ENCODE assay signal across 9 mouse cellular contexts in genomic region chr9:16501990-16502672, GRCm38 (mm10). TPM values are rescaled to one million over a fixed set of nuclear protein-coding genes. Genes with fewer than 3 reads are reported as not detected.
DNase-seq lines count a peak whose midpoint lies in the region; ATAC-seq and TF ChIP-seq lines count a peak whose summit lies in the region.
"Had no signal": no experiment of that assay in that cellular context is flagged by ENCODE, and none has a peak within 500 bp of the region (broad histone marks: within the 10 kb centered on the region; RNA-seq: fewer than 3 reads in every experiment).

No protein-coding gene starts in this region.

- peak overlapping the region; percentile 94 for H3K4me2 ChIP-seq in embryonic facial prominence, embryonic 11.5 days (ENCODE audit: low read depth, low read length)
- H3K4me2 ChIP-seq in heart, embryonic 14.5 days (ENCODE audit: low read length) = peak overlapping the region; percentile 90
- H3K4me2 ChIP-seq in lung, embryonic 14.5 days = peak overlapping the region; percentile 90

- no peaks in the 10 kb centered on the region for H3K27me3 ChIP-seq in embryonic facial prominence, embryonic 11.5 days (ENCODE audit: control insufficient read depth, insufficient read depth, low read length)
- H3K27me3 ChIP-seq in heart, embryonic 14.5 days (ENCODE audit: control insufficient read depth, insufficient read depth, low read length) = peaks cover 14% of the 10 kb centered on the region
- peaks cover 35% of the 10 kb centered on the region for H3K27me3 ChIP-seq in lung, embryonic 14.5 days (ENCODE audit: insufficient read depth, low read length)

- H3K27ac ChIP-seq in embryonic facial prominence, embryonic 11.5 days (replicated peaks; ENCODE audit: low read depth, low read length) = peak overlapping the region; percentile 47; the same call in 1 of the 2 replicates
- H3K27ac ChIP-seq in heart, embryonic 14.5 days (replicated peaks in 1 of 2; ENCODE audit: control insufficient read depth in 1 of 2, insufficient read depth in 1 of 2, low read depth in 2 of 2, low read length in 2 of 2) = peak overlapping the region; percentile 33 to 67
- H3K27ac ChIP-seq in lung, embryonic 14.5 days (ENCODE audit: low read depth) = no peak overlapping the region

- TF ChIP-seq CTCF in lung, embryonic 14.5 days (IDR thresholded peaks at IDR 0.05; ENCODE audit: low read depth) = peak; percentile 38; the same call in 1 of the 2 replicates

- peak; percentile 70 for ATAC-seq in embryonic facial prominence, embryonic 11.5 days (replicated peaks; ENCODE audit: insufficient number of reproducible peaks, low FRiP score, low TSS enrichment, low read depth)
- ATAC-seq in heart, embryonic 14.5 days (ENCODE audit: insufficient number of reproducible peaks, insufficient read depth, low FRiP score, low read depth) = peak; percentile 74
- ATAC-seq in lung, embryonic 14.5 days (ENCODE audit: insufficient read depth) = peak; percentile 79

- WGBS in embryonic facial prominence, embryonic 11.5 days = under 1% methylated on average over 47 of the region's 52 CpGs
- 1% methylated on average over 51 of the region's 52 CpGs for WGBS in heart, embryonic 14.5 days
- WGBS in lung, embryonic 14.5 days = under 1% methylated on average over 52 of the region's 52 CpGs

- H3K4me3 ChIP-seq in embryonic facial prominence, embryonic 11.5 days (ENCODE audit: low read depth, low read length) = peak overlapping the region; percentile 59
- peak overlapping the region; percentile 49 to 74 for H3K4me3 ChIP-seq in heart, embryonic 14.5 days (ENCODE audit: control insufficient read depth in 1 of 2, insufficient read depth in 1 of 2, low read depth in 1 of 2, low read length in 2 of 2)
- H3K4me3 ChIP-seq in lung, embryonic 14.5 days (ENCODE audit: low read depth, low read length) = peak overlapping the region; percentile 50

- no peaks in the 10 kb centered on the region for H3K36me3 ChIP-seq in embryonic facial prominence, embryonic 11.5 days (replicated peaks; ENCODE audit: control insufficient read depth, insufficient read depth, low read depth, low read length)
- H3K36me3 ChIP-seq in heart, embryonic 14.5 days (ENCODE audit: control insufficient read depth, insufficient read depth, low read length) = no peaks in the 10 kb centered on the region
- no peaks in the 10 kb centered on the region for H3K36me3 ChIP-seq in lung, embryonic 14.5 days (ENCODE audit: insufficient read depth)
- H3K36me3 ChIP-seq: G1E had no signal

- peak; percentile 74 for DNase-seq in layer of hippocampus, adult 11-12 months (ENCODE audit: low spot score)
- DNase-seq in layer of hippocampus, adult 9-10 months (ENCODE audit: low spot score) = no peak
- DNase-seq in embryonic facial prominence, embryonic 11.5 days (ENCODE audit: low spot score) = peak; percentile 81
- peak; percentile 77 to 86 for DNase-seq in layer of hippocampus, postnatal 10 days (ENCODE audit: low spot score in 2 of 2)
- DNase-seq in lung, embryonic 14.5 days = peak; percentile 79
- DNase-seq in retina, embryonic 14.5 days (ENCODE audit: low spot score) = peak; percentile 87
- no peak for DNase-seq in spleen, adult 18-20 months

- H3K9ac ChIP-seq in embryonic facial prominence, embryonic 11.5 days (replicated peaks; ENCODE audit: low read length) = peak overlapping the region; percentile 50
- peak overlapping the region; percentile 68 for H3K9ac ChIP-seq in heart, embryonic 14.5 days (ENCODE audit: low read length)
- H3K9ac ChIP-seq in lung, embryonic 14.5 days = peak overlapping the region; percentile 40; the same call in 1 of the 2 replicates

- H3K9me3 ChIP-seq in embryonic facial prominence, embryonic 11.5 days (replicated peaks; ENCODE audit: control insufficient read depth, low read length) = no peaks in the 10 kb centered on the region
- H3K9me3 ChIP-seq in heart, embryonic 14.5 days (ENCODE audit: control insufficient read depth, low read length) = no peaks in the 10 kb centered on the region
- H3K9me3 ChIP-seq in lung, embryonic 14.5 days (ENCODE audit: low read depth, low read length) = no peaks in the 10 kb centered on the region

- H3K4me1 ChIP-seq in embryonic facial prominence, embryonic 11.5 days (ENCODE audit: control insufficient read depth, insufficient read depth, low read length) = no peaks in the 10 kb centered on the region
- H3K4me1 ChIP-seq in heart, embryonic 14.5 days (ENCODE audit: control insufficient read depth in 2 of 2, insufficient read depth in 2 of 2, low read length in 2 of 2) = peaks cover 8 to 9% of the 10 kb centered on the region in 2 experiments; a peak in 3 of 4 replicates
- H3K4me1 ChIP-seq in lung, embryonic 14.5 days (ENCODE audit: insufficient read depth) = 0 out of 2 replicates have a peak, but pooled peaks cover 3% of the 10 kb centered on the region

RNA-seq across cellular contexts. Expression of gene Fat3, which starts 1.0 kb away (rescaled TPM):
- polyA plus RNA-seq in embryonic facial prominence, embryonic 11.5 days (2014; fragmentation: Nextera tagmentation; extraction: Ambion mirVana) = 4.1 and 4.6 TPM in 2 replicates
- 1.8 TPM in 2 replicates for polyA plus RNA-seq in heart, embryonic 14.5 days (2014; fragmentation: Nextera tagmentation; extraction: Ambion mirVana)
- total RNA-seq in layer of hippocampus, postnatal 10 days (2021) = 10 to 100 TPM; 39.2 to 43.5 TPM
- 1.2 TPM in 2 replicates for polyA plus RNA-seq in lung, embryonic 14.5 days (2014; fragmentation: Nextera tagmentation; extraction: Ambion mirVana)
- polyA plus RNA-seq: G1E had no signal

Comparison
In these comparisons a context has a peak if more than half of its experiments do, and no peak if none do; other contexts are left out.
1. DNase-seq: peak in layer of hippocampus, adult 11-12 months (single experiment), embryonic facial prominence, embryonic 11.5 days (single experiment), layer of hippocampus, postnatal 10 days (2 of 2), lung, embryonic 14.5 days (single experiment) and retina, embryonic 14.5 days (single experiment); none in layer of hippocampus, adult 9-10 months (single experiment) and spleen, adult 18-20 months (0 of 2).
2. Peak in every context shown above with its lines, with median percentiles within 50 percentile points of each other: ATAC-seq, H3K4me2 ChIP-seq, H3K4me3 ChIP-seq and H3K9ac ChIP-seq.